Mouse (Mus musculus) monocyte, adult 2 months (primary cell): Measurements from ENCODE around the gene Cfap299.

Source experiments
- DNase-seq, 2 experiments: peaks; one replicate each; pipeline ENCODE4 v3.0.0; 2022; ENCODE audit warnings: low spot score in 2 of 2, low read depth in 1 of 2

Cfap299 gene

DNA sequence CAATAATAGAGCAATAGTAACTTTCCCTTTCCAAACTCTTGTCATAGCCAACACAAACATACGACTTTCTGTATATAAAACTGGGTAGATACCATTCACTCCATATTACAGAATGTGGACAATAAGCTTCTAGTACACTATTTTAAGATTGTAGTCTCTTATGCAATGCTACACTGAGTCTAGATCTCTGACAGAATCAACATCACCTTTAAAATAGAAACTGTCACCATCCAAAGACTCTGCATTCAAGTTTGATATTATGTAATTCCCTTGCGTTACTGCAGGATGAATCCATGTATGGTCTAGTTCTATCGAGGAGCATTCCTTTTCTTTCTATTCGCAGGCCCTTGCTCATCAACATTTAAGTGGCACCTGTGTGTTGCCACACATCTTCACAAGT, 477.4 kb downstream of the Cfap299 start:
- DNase-seq, result no peak

DNA sequence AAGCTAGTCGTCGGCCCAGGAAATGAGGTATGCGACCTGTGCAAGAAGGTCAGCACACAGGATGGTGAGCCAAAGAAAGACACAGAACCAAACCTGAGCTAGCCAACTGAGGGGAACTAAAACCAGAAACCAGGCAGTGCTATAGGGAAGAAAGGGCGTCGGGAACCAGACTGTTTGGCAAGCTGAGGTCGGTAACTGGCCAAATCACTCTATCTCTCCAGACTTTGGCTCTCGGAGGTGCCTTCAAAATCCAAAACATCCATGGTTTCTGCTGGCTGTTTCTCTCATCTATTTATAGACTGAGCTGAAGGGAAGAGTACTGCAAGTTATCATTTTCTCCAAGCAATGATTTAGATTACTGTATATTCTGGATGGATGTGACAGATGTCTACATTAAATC, 477.9 kb downstream of the Cfap299 start:
- DNase-seq, result no peak

DNA sequence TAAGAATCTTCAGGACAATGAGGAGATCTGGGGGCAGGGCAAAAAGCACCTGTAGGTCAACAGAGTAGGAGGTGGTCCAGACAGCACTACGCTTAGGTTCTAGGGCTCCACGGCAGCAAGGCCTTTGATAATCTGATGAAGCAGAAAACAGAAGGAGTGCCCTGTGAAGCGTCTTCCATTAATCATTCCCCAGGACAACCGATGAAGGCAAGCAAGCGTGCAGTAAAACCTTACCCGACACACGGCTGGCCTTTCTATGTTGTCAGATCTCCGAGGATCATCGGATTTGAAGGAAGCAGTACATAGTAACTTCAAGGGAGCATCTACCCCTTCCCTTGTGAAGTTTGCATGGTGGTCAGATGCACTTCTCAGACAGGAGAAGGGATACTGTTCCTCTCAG, 478.8 kb downstream of the Cfap299 start:
- no peak for DNase-seq

DNA sequence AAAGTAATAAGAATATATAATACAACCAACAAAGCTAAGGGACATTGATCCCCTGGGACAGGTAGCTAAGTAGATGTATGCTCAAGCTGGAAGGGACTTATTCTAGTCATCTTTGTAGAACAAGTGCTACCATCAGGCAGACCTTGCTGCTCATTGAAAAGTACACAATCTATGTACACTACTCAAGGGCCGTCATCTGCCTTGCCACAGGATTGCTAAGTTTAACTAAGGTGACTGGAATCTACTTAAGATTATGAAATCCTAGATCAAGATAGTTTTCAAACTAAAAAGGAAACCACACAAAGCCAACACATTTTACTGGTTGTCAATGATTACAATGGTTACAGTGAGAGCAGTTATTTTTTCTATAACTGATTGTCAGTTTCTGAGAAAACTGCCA, 483.3 kb downstream of the Cfap299 start:
- DNase-seq, result no peak

DNA sequence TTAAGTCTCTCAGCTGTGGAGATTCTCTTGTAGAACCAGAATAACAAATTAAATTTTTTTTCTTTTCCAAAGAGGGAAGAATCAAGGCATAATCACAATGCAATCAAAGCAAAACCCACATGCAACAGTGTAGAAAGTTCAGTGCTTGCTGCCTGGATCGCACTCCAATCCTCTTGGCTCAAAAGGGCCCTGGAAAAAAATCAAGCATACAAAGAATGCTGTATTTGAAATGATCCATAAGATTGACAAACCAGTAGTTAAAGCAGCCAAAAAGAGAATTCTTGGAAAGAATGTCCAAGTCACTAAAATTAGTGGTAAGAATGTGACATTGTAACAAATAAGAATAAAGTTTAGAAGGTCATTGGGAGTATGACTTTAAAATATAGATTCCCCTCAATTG, 486.2 kb downstream of the Cfap299 start:
- DNase-seq, result no peak

DNA sequence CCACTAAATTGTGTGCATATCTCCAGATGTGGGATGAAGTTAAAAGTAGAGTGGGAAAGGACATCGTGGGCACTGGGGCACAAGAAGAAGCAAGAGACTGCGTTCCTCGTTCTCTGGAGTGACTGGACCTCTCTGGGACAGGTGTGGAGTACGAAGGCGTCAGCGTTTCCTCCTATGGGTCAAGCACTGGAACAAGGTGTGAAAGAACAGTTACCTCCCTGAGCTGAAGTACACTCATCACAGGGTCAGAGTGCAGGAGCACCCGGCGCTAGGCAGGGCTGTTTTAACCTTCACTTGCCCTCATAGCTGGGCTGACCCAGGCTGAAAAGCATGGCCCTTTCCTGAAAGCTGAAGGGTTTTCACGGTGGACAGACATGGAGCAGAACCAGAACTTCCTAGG, 504.7 kb downstream of the Cfap299 start:
- DNase-seq, result no peak

DNA sequence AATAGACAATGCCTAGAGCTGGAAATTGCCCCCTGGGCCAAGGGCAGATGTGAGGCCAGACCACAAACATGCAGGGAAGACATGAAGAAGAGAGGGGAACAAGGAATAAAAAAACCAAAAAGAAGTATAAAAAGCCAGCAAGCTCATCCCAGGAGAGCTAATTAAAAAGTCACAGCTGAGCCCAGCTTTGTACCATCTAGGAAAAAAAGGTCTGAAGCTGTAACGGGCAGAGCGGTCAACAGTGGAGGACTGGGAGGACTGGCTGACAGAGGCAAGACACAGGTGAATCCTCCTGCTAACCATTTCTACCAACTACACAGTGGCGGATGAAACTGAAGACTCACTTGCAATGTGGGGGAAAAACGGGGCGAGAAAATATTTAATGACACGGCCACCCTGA, 505.2 kb downstream of the Cfap299 start:
- no peak for DNase-seq

DNA sequence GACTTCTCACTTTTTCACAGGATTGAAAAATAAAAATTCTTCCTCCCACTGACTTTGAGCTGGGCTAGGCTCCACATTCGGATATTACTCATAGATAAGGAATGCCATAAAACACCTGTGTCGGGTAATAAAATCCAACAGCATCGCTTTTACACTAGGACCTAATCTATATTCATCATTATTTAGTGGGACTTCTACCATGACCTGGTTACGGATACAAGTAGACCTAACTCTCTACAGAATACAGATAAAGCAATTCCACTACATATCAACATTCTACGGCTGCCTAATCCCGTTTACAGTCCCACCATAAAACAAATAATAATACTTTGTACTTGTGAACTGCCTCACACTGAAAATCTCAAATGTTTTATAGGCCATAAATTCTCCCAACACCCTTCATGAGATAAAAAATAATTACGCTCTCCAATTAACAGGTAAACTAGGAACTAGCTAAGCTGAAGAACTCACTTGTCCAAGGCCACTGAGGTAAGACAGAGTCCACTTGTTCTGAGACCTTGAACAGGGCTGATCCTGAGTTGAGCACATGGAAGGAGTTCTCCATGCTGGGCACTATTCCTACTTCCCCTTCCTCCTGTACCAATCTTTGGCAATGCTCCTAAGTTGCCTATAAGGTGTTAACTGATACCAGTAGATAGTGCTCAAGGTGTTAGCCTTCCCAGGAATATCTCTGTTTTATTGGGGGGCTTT, 513.7 kb downstream of the Cfap299 start:
- DNase-seq, result no peak

DNA sequence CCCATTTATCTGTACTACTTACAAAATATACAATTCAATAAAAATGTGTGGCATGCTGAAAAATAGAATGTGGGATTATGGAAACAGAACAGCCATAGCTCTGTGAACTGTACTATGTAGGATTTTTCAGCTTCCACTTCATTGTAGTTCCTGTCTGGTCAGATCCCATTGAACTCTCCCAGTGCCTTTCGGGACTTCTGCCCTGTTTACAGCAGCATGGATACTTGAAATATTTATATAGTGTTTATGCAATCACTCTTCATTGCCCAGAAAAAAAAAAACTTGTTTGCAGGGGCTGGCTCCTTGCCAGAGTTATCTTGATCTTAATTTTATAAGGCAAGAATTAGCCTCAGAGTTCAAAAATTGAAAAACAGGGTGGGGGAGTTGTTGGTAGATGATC, 515.6 kb downstream of the Cfap299 start:
- DNase-seq, result no peak
